Mouse (Mus musculus): ENCODE results near the gene Inpp4b. TPM values are rescaled to one million over a fixed set of nuclear protein-coding genes. Genes with fewer than 3 reads are reported as not detected.

Gene Inpp4b
- polyA plus RNA-seq, 1 experiment from 2014 or later, result 6.3 TPM

DNA sequence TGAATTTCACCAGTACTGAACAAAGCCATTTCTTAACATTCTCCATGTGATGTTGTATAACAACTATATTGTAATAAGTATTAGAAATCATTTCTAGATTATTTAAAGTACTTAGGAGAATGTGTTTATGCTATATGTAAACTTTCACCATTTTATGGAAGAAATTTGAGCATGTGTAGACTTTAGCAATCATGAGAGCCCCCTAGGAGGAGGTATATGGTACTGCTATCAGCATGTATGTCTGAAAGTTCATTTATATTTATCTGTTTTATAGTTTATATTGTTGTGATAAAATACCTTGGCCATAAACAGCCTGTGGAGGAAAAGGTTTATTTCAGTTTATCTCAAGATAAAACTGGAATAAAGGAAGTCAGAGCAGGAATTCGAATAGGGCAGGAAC is 141.5 kb downstream of the Inpp4b start:
- Histone ChIP-seq H3K4me2 (no peak overlapping the region), H3K27ac (replicated peaks) (no peak overlapping the region), H3K36me3 (no peaks in the 10 kb centered on the region), H3K9me3 (no peaks in the 10 kb centered on the region), H3K9ac (no peak overlapping the region), H3K4me1 (replicated peaks) (no peaks in the 10 kb centered on the region), H3K27me3 (no peaks in the 10 kb centered on the region), H3K4me3 (no peak overlapping the region)
- WGBS, result 86% methylated on average over 1 of the region's 1 CpGs
- ATAC-seq (ENCODE audit: low read depth), result no peak

GRCm38 (mm10) chr8:81485626-81486025 is 143.3 kb downstream of the Inpp4b start:
- no peak for ATAC-seq (ENCODE audit: low read depth)
- no peaks in the 10 kb centered on the region for H3K27me3 ChIP-seq
- H3K9ac ChIP-seq, result no peak overlapping the region
- H3K9me3 ChIP-seq, result no peaks in the 10 kb centered on the region
- no peak overlapping the region for H3K4me2 ChIP-seq
- no peak overlapping the region for H3K27ac ChIP-seq (replicated peaks)
- H3K4me3 ChIP-seq, result no peak overlapping the region
- 93% methylated on average over 1 of the region's 1 CpGs for WGBS
- no peaks in the 10 kb centered on the region for H3K4me1 ChIP-seq (replicated peaks)
- no peaks in the 10 kb centered on the region for H3K36me3 ChIP-seq

DNA sequence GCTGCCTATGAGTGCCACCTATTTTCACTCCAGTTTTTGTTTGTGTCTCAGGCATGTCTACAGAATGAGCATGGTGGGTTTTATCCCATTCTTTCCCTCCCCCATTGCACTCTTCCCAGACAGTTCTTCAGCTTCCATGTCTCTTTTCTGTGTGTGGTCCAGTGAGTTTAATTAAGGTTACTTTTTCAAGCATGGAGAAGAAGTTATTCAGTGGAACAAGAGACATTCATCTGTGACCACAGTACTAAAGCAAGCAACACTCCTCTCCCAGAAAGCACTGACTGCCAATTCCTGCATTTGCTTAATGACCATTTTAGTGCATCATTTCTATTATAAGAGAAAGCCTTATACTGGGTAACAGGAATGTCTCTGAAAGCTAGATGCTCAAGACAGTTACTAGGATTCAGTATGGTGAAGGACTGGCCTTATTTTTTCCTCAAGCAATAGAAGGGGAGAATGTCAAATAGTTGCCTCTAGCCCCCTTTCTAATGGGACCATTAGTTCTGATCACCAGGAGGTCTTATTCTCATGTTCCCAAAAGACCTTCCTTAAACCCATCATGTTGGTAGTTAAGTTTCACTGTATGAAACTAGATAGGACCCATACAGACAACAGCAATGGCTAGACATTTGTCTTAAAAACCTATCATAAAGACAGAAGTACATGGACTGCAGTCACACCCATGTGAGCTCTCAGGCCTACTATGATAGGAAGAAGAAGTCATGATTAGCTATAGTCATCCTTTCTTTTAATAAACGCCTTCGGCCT is 147.7 kb downstream of the Inpp4b start:
- Histone ChIP-seq H3K36me3 (no peaks in the 10 kb centered on the region), H3K27ac (replicated peaks) (no peak overlapping the region), H3K4me2 (no peak overlapping the region), H3K4me1 (replicated peaks) (no peaks in the 10 kb centered on the region), H3K4me3 (no peak overlapping the region), H3K27me3 (no peaks in the 10 kb centered on the region), H3K9ac (no peak overlapping the region), H3K9me3 (no peaks in the 10 kb centered on the region)
- no peak for ATAC-seq (ENCODE audit: low read depth)
- WGBS, result 76% methylated on average over 2 of the region's 2 CpGs

GRCm38 (mm10) chr8:81491097-81491705 is 148.8 kb downstream of the Inpp4b start:
- no peak overlapping the region for H3K9ac ChIP-seq
- 56% methylated on average over 2 of the region's 2 CpGs for WGBS
- H3K4me2 ChIP-seq, result no peak overlapping the region
- no peaks in the 10 kb centered on the region for H3K36me3 ChIP-seq
- H3K27me3 ChIP-seq, result no peaks in the 10 kb centered on the region
- no peaks in the 10 kb centered on the region for H3K4me1 ChIP-seq (replicated peaks)
- H3K4me3 ChIP-seq, result no peak overlapping the region
- no peaks in the 10 kb centered on the region for H3K9me3 ChIP-seq
- ATAC-seq (ENCODE audit: low read depth), result no peak
- H3K27ac ChIP-seq (replicated peaks), result no peak overlapping the region

DNA sequence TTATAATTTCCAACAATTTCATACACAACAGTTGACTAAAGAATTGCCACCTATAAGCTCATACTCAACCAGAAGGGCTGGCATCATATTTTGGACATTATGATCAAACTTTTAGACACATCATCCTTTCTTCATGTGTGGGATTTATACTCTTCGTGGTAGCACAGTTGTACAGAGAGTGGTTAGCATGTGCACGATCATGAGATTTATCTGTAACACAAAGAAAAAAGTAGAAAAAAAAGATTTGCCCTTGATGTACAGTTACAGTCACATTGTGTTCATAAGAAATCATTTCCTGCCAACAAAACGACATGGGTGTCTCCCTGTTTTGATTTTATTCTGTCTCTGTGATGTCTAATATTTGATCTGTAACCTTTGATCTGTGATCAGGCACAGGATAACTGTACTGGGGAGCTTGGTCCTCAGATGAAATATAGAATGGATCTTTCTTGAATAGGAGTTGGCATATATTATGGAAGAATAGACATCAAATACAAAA is 149.4 kb downstream of the Inpp4b start:
- H3K4me2 ChIP-seq, result no peak overlapping the region
- no peaks in the 10 kb centered on the region for H3K4me1 ChIP-seq (replicated peaks)
- H3K27me3 ChIP-seq, result no peaks in the 10 kb centered on the region
- no peak overlapping the region for H3K27ac ChIP-seq (replicated peaks)
- no peak overlapping the region for H3K4me3 ChIP-seq
- H3K9me3 ChIP-seq, result no peaks in the 10 kb centered on the region
- 79% methylated on average over 3 of the region's 3 CpGs for WGBS
- no peak overlapping the region for H3K9ac ChIP-seq
- ATAC-seq (ENCODE audit: low read depth), result no peak
- H3K36me3 ChIP-seq, result no peaks in the 10 kb centered on the region

GRCm38 (mm10) chr8:81494823-81495222 is 152.5 kb downstream of the Inpp4b start:
- H3K4me3 ChIP-seq, result no peak overlapping the region
- no peaks in the 10 kb centered on the region for H3K27me3 ChIP-seq
- H3K4me2 ChIP-seq, result no peak overlapping the region
- WGBS, result 91% methylated on average over 2 of the region's 2 CpGs
- H3K27ac ChIP-seq (replicated peaks), result no peak overlapping the region
- no peaks in the 10 kb centered on the region for H3K36me3 ChIP-seq
- ATAC-seq (ENCODE audit: low read depth), result no peak
- no peaks in the 10 kb centered on the region for H3K4me1 ChIP-seq (replicated peaks)
- H3K9me3 ChIP-seq, result no peaks in the 10 kb centered on the region
- H3K9ac ChIP-seq, result no peak overlapping the region

DNA sequence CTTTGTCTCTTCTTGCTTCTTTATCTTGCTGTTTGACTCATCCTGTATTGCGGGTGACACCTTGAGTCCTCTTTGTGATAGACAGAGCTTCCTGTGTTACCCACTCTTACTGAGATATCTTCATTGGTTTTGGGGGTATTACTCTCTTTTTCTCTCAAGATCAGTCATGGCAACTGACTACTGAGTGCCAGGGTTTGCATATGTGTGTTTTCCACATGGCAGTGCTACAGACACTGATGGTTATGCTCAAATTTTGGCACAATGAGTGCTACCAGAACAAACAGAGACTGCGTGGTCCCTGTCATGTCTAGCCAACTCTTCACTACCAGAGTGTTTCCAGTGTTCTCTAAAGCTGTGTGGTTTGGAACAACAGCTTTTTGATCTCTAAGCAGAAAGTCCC is 155.3 kb downstream of the Inpp4b start:
- no peak overlapping the region for H3K27ac ChIP-seq (replicated peaks)
- H3K9ac ChIP-seq, result no peak overlapping the region
- no peak overlapping the region for H3K4me3 ChIP-seq
- H3K36me3 ChIP-seq, result no peaks in the 10 kb centered on the region
- no peak overlapping the region for H3K4me2 ChIP-seq
- H3K27me3 ChIP-seq, result no peaks in the 10 kb centered on the region
- WGBS, result 87% methylated on average over 2 of the region's 2 CpGs
- no peak for ATAC-seq (ENCODE audit: low read depth)
- no peaks in the 10 kb centered on the region for H3K4me1 ChIP-seq (replicated peaks)
- no peaks in the 10 kb centered on the region for H3K9me3 ChIP-seq

GRCm38 (mm10) chr8:81502216-81502615 is 159.9 kb downstream of the Inpp4b start:
- no peak for ATAC-seq (ENCODE audit: low read depth)
- H3K27ac ChIP-seq (replicated peaks), result no peak overlapping the region
- 79% methylated on average over 2 of the region's 2 CpGs for WGBS

DNA sequence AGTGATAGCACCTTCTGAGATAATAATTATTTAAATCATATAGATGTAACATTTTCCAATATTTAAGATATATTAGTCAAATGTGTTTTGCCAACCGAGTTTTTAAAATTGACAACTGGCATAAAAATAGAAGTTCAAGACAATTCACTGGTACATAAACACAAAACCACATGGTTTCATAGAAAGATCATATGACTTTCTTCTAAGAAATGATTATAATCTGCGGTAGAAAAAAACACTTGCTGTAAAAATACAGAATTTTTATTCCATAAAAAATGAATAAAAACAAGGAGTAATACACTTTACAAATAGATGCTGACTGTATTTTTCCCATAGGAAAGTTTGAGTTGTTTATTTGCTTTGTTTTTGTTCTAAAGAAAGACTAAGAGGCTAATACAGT is 160.6 kb downstream of the Inpp4b start:
- H3K27me3 ChIP-seq, result no peaks in the 10 kb centered on the region
- 92% methylated on average over 2 of the region's 2 CpGs for WGBS

More at GRCm38 (mm10) chr8:81502216-81502615, 159.9 kb downstream of the Inpp4b start:
- Histone ChIP-seq H3K9me3 (no peaks in the 10 kb centered on the region), H3K9ac (no peak overlapping the region), H3K36me3 (no peaks in the 10 kb centered on the region), H3K4me2 (no peak overlapping the region), H3K4me3 (no peak overlapping the region), H3K27me3 (no peaks in the 10 kb centered on the region), H3K4me1 (replicated peaks) (no peaks in the 10 kb centered on the region)

GRCm38 (mm10) chr8:81512826-81513225 is 170.5 kb downstream of the Inpp4b start:
- no peak for ATAC-seq (ENCODE audit: low read depth)
- no peaks in the 10 kb centered on the region for H3K4me1 ChIP-seq (replicated peaks)
- H3K4me2 ChIP-seq, result no peak overlapping the region
- no peak overlapping the region for H3K9ac ChIP-seq
- no peaks in the 10 kb centered on the region for H3K27me3 ChIP-seq
- no peak overlapping the region for H3K4me3 ChIP-seq
- no peak overlapping the region for H3K27ac ChIP-seq (replicated peaks)
- H3K36me3 ChIP-seq, result no peaks in the 10 kb centered on the region
- no peaks in the 10 kb centered on the region for H3K9me3 ChIP-seq

More for the DNA sequence above, 160.6 kb downstream of the Inpp4b start:
- H3K27ac ChIP-seq (replicated peaks), result no peak overlapping the region
- no peak for ATAC-seq (ENCODE audit: low read depth)
- no peak overlapping the region for H3K4me3 ChIP-seq
- no peaks in the 10 kb centered on the region for H3K4me1 ChIP-seq (replicated peaks)
- no peak overlapping the region for H3K4me2 ChIP-seq
- no peak overlapping the region for H3K9ac ChIP-seq
- H3K9me3 ChIP-seq, result no peaks in the 10 kb centered on the region
- no peaks in the 10 kb centered on the region for H3K36me3 ChIP-seq

- H3K36me3 ChIP-seq, result no peaks in the 10 kb centered on the region
- ATAC-seq (ENCODE audit: low read depth), result no peak
- no peak overlapping the region for H3K27ac ChIP-seq (replicated peaks)
- no peak overlapping the region for H3K4me2 ChIP-seq
- no peaks in the 10 kb centered on the region for H3K4me1 ChIP-seq (replicated peaks)
- H3K9me3 ChIP-seq, result no peaks in the 10 kb centered on the region
- H3K4me3 ChIP-seq, result no peak overlapping the region
- H3K9ac ChIP-seq, result no peak overlapping the region
- no peaks in the 10 kb centered on the region for H3K27me3 ChIP-seq
Measured at GRCm38 (mm10) chr8:81514425-81514824, 172.1 kb downstream of the Inpp4b start.

GRCm38 (mm10) chr8:81522085-81522484 is 179.7 kb downstream of the Inpp4b start:
- Histone ChIP-seq H3K4me2 (no peak overlapping the region), H3K4me3 (no peak overlapping the region), H3K36me3 (no peaks in the 10 kb centered on the region), H3K27me3 (no peaks in the 10 kb centered on the region), H3K9ac (no peak overlapping the region), H3K27ac (replicated peaks) (no peak overlapping the region), H3K9me3 (no peaks in the 10 kb centered on the region), H3K4me1 (replicated peaks) (no peaks in the 10 kb centered on the region)
- WGBS, result 89% methylated on average over 2 of the region's 2 CpGs
- no peak for ATAC-seq (ENCODE audit: low read depth)

- Histone ChIP-seq H3K9me3 (no peaks in the 10 kb centered on the region), H3K27me3 (no peaks in the 10 kb centered on the region), H3K27ac (replicated peaks) (no peak overlapping the region), H3K4me1 (replicated peaks) (no peaks in the 10 kb centered on the region), H3K9ac (no peak overlapping the region), H3K4me3 (no peak overlapping the region), H3K4me2 (no peak overlapping the region), H3K36me3 (no peaks in the 10 kb centered on the region)
- 79% methylated on average over 2 of the region's 2 CpGs for WGBS
- no peak for ATAC-seq (ENCODE audit: low read depth)
Measured at GRCm38 (mm10) chr8:81524561-81524960, 182.2 kb downstream of the Inpp4b start.

Measured in neural tube, embryonic 13.5 days (tissue).